Mouse (Mus musculus) frontal cortex, postnatal 25 days (tissue): ENCODE measurements around the gene Prkag2.
"Not testable (repeated sequence)": the region's sequence is repeated elsewhere in the genome, so short reads cannot be mapped to it uniquely, and the experiment has no call there.

ENCODE experiments used
- DNase-seq, 2 experiments: peaks; one replicate each; pipeline ENCODE4 v3.0.0; 2022; ENCODE audit warnings: low spot score in 2 of 2

Prkag2 gene

DNA sequence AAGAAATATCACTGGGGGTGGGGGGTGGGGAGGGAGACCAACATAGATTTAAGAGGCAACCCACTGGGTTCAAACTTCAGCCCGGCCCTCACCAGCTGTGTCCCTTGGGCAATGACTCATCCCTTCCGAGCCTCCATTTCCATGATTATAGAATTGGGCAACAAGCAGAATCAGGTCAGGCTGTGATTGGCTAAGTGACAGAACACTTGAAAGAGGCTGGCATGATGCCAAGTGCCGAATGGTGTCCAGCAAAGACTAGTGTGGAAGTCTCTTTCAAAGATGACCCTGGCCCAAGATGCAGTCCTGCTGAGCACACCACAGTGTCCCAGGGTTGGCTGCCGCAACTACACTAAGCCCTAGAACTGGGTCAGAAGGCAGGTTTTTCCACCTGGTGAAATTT, 14.2 kb downstream of the Prkag2 start:
- DNase-seq, result peak; percentile 55 to 56

DNA sequence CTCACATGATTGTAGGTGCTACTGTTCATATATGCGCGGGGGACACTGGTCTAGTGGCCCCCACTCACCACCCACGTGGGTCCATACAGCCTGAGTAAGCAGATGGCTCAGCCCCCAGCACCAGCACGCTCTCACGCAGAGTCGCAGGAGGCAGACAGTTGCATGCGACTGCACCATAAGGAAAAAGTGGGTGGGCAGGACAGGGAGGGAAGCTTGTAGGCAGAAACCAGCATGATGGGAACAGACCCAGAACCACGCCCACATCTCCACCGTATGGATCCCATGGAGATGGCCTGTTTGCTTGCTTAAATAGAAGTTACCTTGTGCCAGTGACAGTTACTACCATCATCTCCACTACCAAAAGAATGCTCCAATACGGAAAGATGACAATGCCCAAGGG, 15.3 kb downstream of the Prkag2 start:
- peak; percentile 45 to 57 for DNase-seq

DNA sequence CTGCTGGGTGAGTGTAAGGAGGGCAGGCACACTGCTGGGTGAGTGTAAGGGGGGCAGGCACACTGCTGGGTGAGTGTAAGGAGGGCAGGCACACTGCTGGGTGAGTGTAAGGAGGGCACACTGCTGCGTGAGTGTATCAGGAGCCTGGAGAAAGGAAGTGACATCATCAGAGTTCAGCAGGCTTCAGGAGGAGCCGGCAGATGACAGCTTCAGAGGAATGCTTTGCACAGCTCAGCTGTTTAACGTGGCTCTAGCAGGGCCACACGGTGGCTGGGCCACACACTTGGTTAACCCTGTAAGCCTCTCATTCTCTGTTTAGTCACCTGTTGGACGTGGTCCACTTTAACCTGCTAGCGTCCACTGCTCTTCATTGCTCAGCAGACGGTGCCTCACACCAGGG, 16.6 kb downstream of the Prkag2 start:
- DNase-seq, result no peak

DNA sequence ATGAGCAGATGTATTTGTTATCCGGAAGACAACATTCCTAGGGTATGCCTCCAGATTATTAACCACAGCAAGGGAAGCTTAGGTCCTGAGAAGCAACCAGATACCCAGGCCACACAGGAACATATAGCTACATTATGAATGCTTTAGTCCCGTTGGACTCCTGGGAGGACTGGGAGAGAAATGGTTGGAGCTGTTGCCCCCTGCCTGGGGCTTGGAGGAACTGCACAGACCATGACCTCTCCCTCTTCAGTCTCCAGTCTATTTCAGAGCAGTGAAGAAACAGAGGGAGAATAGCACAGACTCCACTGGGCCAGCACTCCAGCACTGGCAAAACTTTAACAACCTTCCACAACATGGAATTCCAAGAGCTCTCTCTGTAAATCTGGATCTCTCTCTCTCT, 17.9 kb downstream of the Prkag2 start:
- no peak for DNase-seq

DNA sequence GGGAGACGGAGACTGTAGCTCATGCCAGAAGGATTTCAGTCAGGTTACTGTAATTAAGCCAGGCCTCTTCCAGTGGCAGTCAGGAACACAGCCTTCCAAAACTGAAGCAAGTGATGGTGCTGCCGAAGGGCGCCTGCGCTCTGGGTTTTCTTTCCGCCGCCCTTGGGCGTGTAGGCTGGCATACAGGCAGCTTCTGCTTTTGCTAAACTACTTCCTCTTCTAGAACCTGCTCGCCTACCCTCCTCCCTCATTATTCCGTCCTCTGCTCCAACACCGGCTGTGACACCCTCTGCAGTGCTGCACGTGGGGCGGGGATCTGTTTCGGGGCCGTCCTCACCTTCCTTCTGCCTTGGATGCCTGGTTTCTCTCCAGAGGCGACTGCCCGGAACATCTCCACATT, 18.9 kb downstream of the Prkag2 start:
- peak in 1 of 2 experiments; percentile 55 for DNase-seq

DNA sequence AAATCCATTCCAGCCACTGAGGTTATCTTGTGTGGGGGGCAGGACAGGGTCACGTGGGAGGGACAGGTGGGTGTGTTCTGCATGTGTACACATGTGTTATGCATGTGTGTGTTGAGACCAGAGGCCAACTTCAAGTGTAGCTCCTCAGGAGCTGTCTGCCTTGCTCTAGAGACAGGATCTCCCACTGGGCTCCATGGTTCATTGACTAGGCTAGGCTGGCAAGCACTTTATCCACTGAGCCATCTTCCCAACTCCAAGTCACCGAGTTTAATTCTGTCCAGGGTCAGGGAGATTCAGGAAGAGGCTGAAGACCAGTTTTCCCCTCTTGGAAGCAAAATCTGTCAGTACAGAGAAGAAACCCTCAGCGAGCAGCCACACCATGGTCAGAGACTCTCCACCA, 19.4 kb downstream of the Prkag2 start:
- DNase-seq, result no peak

DNA sequence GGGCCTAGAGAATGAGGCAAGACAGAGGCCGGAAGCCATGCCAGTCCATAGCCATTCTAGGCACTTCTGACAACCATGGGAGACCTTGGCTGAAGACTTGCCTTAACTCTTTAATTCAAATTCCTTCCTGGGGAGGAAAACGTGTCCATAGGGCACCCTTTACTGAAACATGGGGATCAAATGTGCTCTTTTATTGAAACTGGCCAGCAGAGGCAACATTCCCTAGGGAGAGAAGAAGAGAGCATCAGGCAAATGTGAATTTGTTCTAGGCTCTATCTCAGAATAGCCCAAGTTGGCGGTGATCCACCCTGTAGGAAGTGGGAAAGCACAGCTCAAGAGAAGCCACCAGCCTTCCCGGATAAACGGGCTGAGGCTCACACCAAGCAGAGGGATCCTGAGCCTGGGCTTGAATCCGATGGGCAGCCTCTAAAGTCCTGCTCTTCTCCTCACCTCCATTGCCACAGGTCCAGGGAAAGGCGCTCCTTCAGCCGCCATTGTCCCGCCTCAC, 19.9 kb downstream of the Prkag2 start:
- DNase-seq, result peak in 1 of 2 experiments; percentile 37

DNA sequence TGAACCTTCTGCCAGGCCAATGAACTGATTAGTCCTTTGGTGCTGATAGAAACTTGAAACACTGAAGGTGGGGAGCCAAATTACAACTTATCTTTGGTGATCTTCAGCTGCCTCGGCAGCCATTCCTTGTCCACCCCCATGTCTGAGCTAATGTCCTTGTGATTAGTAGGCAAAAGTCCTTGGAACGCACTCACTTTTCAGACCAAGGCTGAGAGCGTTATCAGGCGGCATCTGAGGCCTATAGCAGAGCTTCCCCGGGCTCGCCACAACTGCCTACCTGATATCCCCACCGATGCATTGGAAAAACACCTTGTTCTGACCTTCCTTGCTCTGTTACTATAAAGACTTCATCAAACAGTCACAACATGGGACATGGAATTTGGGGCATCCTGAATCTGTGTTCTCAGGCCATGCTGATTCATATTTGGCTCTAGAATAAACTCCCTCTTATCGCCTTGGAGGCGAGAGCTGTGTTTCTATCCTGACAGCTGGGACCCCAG, 20.6 kb downstream of the Prkag2 start:
- no peak for DNase-seq

DNA sequence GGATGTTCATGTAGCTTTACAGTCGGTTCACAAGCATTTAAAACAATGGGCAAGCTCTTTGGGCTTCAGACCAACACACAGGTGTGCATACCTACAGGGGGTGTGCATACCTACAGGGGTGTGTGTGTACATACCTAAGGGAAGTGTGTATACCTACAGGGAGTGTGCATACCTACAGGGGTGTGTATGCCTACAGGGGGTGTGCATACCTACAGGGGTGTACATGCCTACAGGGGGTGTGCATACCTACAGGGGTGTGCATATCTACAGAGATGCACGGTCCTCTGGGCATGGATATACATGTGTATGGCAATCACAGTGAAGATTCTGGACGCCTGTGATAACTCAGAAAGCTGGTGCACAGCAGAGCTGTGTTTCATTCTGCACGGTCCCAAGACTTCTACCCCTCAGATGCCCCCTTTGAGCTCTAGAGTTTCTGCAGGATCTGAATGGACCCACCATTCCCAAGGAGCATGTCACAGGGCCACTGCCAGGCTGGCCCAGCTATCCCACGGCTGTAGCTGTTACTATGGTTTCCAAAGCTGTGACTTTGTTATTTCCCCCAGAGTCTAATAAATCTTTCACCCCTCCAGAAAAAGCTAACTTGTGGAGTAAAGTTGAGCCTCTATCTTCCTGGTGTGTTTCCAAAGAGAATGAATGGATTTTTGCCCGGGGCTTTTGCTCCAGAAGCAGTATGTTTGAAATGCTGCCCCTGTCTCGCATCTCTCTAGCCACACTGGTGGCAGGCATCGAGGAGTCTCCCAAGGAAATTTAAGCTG, 22.4 kb downstream of the Prkag2 start:
- no peak for DNase-seq

DNA sequence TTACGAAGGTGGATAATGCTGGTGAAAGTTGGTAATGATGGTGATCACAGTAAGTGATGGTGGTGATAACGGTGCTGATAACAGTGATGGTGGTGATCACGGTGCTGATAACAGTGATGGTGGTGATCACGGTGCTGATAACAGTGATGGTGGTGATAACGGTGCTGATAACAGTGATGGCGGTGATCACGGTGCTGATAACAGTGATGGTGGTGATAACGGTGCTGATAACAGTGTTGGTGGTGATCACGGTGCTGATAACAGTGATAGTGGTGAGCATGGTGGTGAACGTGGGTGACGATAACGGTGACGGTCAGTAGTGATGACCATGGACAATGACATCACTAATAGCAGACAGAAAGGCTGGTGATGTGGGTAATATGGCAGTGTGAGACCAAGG, 23.2 kb downstream of the Prkag2 start:
- not testable (repeated sequence) for DNase-seq

DNA sequence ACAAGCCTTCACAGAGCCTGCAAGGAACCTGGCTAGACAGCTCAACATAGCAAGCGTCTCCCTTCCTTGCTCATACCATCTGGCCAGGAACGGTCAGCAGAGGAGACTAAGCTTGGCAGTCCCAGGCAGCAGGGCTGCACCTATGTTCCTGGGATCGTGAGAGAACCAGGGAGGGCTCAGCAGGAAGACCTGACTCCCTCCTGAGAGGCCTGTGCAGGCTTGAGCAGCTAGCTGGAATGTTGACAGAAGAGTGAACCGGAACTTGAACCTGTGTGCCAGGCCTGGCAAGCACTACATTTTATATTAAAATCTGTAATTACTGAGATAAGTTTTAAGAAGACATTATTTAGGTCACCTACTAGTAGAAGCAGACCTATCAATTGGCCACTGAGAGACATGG, 24.8 kb downstream of the Prkag2 start:
- no peak for DNase-seq

GRCm38 (mm10) chr5:25069815-25070214, 30.6 kb downstream of the Prkag2 start:
- DNase-seq, result no peak

DNA sequence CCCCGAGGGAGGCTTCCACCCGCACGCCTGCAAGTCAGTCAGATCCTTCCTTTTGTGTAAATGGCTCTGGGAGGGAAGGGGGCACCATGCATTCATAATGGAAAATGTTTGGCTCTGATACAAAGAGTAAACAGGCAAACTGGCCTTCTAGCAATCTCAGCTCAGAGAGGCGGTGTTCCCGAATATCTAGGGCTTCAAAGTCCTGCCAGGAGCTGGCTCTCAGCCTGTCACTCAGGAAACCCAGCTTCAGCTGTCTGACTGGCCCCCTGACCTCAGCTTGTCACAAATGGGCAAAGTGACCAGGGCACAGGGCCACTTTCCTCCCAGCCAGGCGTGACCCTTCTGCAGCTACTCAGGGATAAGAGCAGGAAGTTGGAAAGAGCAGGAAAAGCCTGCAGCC, 33.3 kb downstream of the Prkag2 start:
- no peak for DNase-seq

GRCm38 (mm10) chr5:25064270-25065232, 35.9 kb downstream of the Prkag2 start:
- DNase-seq, result no peak

- DNase-seq, result no peak
Observed at GRCm38 (mm10) chr5:25062506-25063132, 37.8 kb downstream of the Prkag2 start.

DNA sequence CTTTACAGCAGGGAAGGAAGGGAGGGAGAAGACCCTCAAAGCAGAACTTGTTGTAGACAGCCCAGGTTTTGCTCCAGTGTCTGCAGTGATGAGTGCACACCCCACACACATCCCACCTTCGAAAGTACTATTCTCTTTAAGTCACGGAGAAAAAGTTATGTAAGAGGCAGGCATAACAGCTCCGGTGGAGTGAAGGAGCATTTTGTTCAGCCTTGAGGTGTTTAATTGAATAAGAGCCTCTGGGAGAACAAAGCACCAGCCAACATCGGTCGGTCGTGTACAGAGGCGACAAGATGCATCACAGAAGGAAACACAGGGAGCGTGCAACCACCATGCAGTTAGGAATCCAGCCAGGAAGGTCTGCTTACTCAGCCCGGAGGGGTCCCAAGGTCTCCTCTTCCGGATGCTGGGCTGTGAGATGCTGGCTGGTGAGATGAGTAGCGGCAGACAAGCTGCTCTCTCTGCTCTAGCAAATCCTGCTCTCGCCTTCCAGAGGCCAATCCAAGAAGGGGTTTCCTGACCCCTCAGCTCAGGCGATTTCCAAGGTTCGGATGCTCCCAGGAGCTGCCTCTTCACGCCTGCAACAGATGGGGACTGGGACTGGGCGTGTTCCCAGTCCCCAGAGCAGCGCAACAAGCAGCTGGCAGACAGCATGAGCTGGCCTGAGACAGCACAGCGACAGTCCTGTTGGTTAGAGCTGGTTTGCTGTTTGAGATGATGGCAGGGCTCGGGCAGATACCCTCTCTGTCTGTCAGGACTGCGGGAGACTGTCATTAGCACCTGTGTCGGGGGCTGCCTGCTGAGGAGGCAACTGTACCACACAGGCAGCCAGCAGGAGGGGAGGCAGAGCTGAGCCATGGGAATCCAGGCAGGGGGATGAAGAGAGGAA, 41.3 kb downstream of the Prkag2 start:
- no peak for DNase-seq

- DNase-seq, result no peak
Observed at GRCm38 (mm10) chr5:25058417-25058816, 42.0 kb downstream of the Prkag2 start.

DNA sequence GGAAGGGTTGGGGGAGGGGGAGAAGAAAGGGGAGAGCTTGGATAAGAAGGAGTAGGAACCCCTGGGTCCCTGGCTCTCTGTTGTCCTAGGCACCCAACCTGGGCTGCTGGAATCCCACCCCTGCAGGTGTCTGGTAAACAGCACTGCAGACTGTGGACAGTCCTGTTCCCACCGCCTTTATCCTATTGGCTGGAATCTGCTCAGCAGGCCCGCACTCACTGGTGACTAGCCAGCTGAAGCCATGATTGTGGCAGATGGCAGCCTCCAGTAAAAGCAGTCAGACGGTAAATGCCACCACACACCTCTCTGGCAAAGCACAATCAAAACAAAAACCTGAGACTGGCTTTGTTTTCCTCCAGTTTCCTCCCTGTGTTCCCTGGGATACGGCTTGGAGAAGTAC, 45.2 kb downstream of the Prkag2 start:
- no peak for DNase-seq

GRCm38 (mm10) chr5:25053971-25054658, 46.3 kb downstream of the Prkag2 start:
- no peak for DNase-seq

- no peak for DNase-seq
Observed at GRCm38 (mm10) chr5:25050827-25051226, 49.6 kb downstream of the Prkag2 start.
